Mouse (Mus musculus) forebrain, embryonic 12.5 days (tissue): ENCODE data around the gene Tyw1. TPM values are rescaled to one million over a fixed set of nuclear protein-coding genes. Genes with fewer than 3 reads are reported as not detected.
"Not testable (repeated sequence)": the region's sequence is repeated elsewhere in the genome, so short reads cannot be mapped to it uniquely, and the experiment has no call there.

Experiments
- ATAC-seq: fragments of 200-750 bp; cut with Nextera tagmentation; 2 replicates; pipeline ENCODE4 v1.8.0; 2017; ENCODE audit warnings: moderate TSS enrichment; ENCODE audit not compliant: low FRiP score
- H3K27ac ChIP-seq: fragments of 300-500 bp; sonication (generic); 2 replicates; pipeline ENCODE4 v1.5.1; 2016; ENCODE audit warnings: mild to moderate bottlenecking
- H3K27me3 ChIP-seq: fragments of 300-500 bp; sonication (generic); 2 replicates; pipeline ENCODE4 v1.6.1; 2016; ENCODE audit warnings: mild to moderate bottlenecking
- H3K36me3 ChIP-seq: fragments of 300-500 bp; sonication (generic); replicated peaks from 2 replicates; pipeline ENCODE4 v1.6.1; 2016; ENCODE audit warnings: mild to moderate bottlenecking
- H3K4me1 ChIP-seq: fragments of 300-500 bp; sonication (generic); 2 replicates; pipeline ENCODE4 v1.6.1; 2016
- H3K4me2 ChIP-seq: fragments of 300-500 bp; sonication (generic); 2 replicates; pipeline ENCODE4 v1.6.1; 2016; ENCODE audit warnings: mild to moderate bottlenecking, moderate library complexity
- H3K4me3 ChIP-seq: fragments of 300-500 bp; sonication (generic); replicated peaks from 2 replicates; pipeline ENCODE4 v1.5.1; 2016; ENCODE audit warnings: mild to moderate bottlenecking
- H3K9ac ChIP-seq: fragments of 300-500 bp; sonication (generic); 2 replicates; pipeline ENCODE4 v1.6.1; 2016; ENCODE audit warnings: mild to moderate bottlenecking
- H3K9me3 ChIP-seq: fragments of 300-500 bp; sonication (generic); 2 replicates; pipeline ENCODE4 v1.6.1; 2016
- WGBS: fragments of 180-500 bp; shearing (Covaris S2); methylation state at CpG from one replicate; pipeline ENCODE4 v1.1.7; 2016; 5-methylcytosine and 5-hydroxymethylcytosine counted together
- polyA plus RNA-seq: library from polyadenylated mRNA; unstranded; fragments of >200 nt; fragmentation: Nextera tagmentation; extraction: Ambion mirVana; gene quantifications from 2 replicates; pipeline ENCODE4 v1.2.1, GENCODE M21; 2016

Gene Tyw1
- polyA plus RNA-seq, 1 experiment from 2014 or later = 29.8 TPM

- H3K4me2 ChIP-seq = no peak overlapping the region
- H3K9ac ChIP-seq = no peak overlapping the region
- no peak overlapping the region for H3K4me3 ChIP-seq
- ATAC-seq = no peak
- no peaks in the 10 kb centered on the region for H3K4me1 ChIP-seq
- peaks cover 97% of the 10 kb centered on the region for H3K36me3 ChIP-seq
- no peaks in the 10 kb centered on the region for H3K27me3 ChIP-seq
- H3K9me3 ChIP-seq = no peaks in the 10 kb centered on the region
- H3K27ac ChIP-seq = no peak overlapping the region
- 95% methylated on average over 7 of the region's 7 CpGs for WGBS
Measured at GRCm38 (mm10) chr5:130239236-130239635, 16.2 kb upstream of the Tyw1 start.

DNA sequence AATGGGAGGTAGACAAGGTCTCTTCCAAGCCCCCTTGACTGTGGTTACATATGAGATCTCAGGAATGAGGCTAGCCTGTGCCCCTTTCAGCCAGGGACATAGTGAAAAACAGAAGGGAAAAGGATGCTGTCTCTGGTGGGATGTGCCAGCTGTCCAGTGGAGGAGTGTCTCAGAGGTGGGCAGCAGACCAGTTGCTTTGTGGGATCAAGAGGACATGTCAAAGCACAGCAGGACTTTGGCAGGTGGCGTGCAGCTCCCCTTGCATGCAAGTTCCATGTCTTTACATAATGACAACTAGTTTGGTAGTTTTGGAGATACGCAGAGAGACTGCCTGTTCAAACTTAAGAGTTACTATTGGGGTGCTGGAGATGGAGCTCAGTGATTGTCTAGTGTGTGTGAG lies 15.6 kb upstream of the Tyw1 start:
- H3K9ac ChIP-seq = no peak overlapping the region
- H3K9me3 ChIP-seq = no peaks in the 10 kb centered on the region

GRCm38 (mm10) chr5:130241426-130241825 lies 14.0 kb upstream of the Tyw1 start:
- H3K36me3 ChIP-seq = peaks cover 97% of the 10 kb centered on the region
- no peak for ATAC-seq
- WGBS = 93% methylated on average over 12 of the region's 12 CpGs

More for the DNA sequence above, 15.6 kb upstream of the Tyw1 start:
- peaks cover 97% of the 10 kb centered on the region for H3K36me3 ChIP-seq
- no peak overlapping the region for H3K4me3 ChIP-seq
- H3K4me2 ChIP-seq = no peak overlapping the region
- H3K4me1 ChIP-seq = no peaks in the 10 kb centered on the region
- H3K27me3 ChIP-seq = no peaks in the 10 kb centered on the region
- 92% methylated on average over 2 of the region's 2 CpGs for WGBS
- no peak overlapping the region for H3K27ac ChIP-seq
- no peak for ATAC-seq

DNA sequence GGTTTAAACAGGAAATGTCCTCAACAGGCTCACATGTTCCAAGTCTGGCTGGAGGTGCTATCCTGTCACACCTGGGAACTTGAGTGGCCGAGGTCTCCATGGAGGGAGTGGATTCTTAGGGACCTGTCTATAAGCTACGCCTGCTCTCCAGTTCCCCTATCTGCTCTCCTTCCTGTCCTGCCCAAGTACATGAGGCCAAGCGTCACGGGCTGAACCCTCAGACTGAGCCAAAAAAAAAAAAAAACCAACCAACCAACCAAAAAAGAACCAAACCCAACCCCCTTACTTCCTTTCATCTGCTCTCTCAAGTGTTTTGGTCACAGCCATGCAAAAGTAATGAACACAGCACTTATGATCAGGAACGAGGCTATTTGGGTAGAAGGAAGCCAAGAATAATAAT lies 7.6 kb upstream of the Tyw1 start:
- H3K4me3 ChIP-seq = no peak overlapping the region
- 91% methylated on average over 5 of the region's 5 CpGs for WGBS
- H3K4me2 ChIP-seq = no peak overlapping the region
- no peak for ATAC-seq
- no peaks in the 10 kb centered on the region for H3K4me1 ChIP-seq
- no peaks in the 10 kb centered on the region for H3K27me3 ChIP-seq
- no peak overlapping the region for H3K27ac ChIP-seq
- H3K36me3 ChIP-seq = peaks cover 92% of the 10 kb centered on the region
- H3K9ac ChIP-seq = no peak overlapping the region
- H3K9me3 ChIP-seq = no peaks in the 10 kb centered on the region

More at GRCm38 (mm10) chr5:130241426-130241825, 14.0 kb upstream of the Tyw1 start:
- no peaks in the 10 kb centered on the region for H3K27me3 ChIP-seq
- no peak overlapping the region for H3K4me2 ChIP-seq
- no peaks in the 10 kb centered on the region for H3K4me1 ChIP-seq
- H3K27ac ChIP-seq = no peak overlapping the region
- H3K9me3 ChIP-seq = no peaks in the 10 kb centered on the region
- H3K9ac ChIP-seq = no peak overlapping the region
- no peak overlapping the region for H3K4me3 ChIP-seq

DNA sequence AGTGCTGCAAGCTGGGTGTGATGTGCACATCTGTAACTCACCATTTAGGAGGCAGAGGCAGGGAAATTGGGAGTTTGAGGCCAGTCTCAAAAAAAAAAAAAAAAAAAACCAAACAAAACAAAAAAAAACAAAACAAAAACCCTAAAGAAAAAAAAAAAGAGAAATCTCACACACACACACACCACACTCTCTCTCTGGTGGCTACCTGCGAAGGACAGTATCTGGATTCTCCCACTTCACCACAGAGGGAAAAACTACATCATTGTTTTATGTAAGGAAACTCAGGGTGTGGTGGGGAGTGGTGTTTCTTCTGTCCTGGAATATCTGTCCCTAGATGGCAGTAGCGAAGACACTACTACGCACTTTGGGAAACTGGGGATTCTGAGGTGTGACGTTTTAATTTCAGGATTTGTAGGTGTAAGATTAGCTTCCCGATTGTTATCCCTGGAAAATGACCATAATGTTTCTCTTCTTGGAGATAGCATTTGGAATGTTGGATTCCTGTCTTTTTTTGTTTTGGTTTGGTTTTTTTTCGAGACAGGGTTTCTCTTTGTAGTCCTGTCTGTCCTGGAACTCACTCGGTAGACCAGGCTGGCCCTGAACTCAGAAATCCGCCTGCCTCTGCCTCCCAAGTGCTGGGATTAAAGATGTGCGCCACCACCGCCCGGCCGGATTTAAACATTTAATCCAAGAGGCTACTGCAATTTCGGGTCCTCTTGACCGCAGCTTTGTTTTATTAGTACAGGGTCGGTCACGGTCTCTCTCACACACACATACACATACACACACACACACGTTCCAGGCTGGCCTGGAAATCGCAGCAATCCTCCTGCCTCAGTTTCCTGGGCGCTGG lies 1.0 kb upstream of the Tyw1 start:
- H3K4me1 ChIP-seq = peaks cover 25% of the 10 kb centered on the region
- no peaks in the 10 kb centered on the region for H3K27me3 ChIP-seq
- H3K9me3 ChIP-seq = no peaks in the 10 kb centered on the region
- WGBS = 24% methylated on average over 19 of the region's 19 CpGs
- peak overlapping the region; percentile 87 for H3K4me2 ChIP-seq
- H3K27ac ChIP-seq = peak overlapping the region; percentile 74
- H3K9ac ChIP-seq = peak overlapping the region; percentile 84
- H3K4me3 ChIP-seq = peak overlapping the region; percentile 74
- peak; percentile 3; the same call in 1 of the 2 replicates for ATAC-seq
- H3K36me3 ChIP-seq = peaks cover 35% of the 10 kb centered on the region

DNA sequence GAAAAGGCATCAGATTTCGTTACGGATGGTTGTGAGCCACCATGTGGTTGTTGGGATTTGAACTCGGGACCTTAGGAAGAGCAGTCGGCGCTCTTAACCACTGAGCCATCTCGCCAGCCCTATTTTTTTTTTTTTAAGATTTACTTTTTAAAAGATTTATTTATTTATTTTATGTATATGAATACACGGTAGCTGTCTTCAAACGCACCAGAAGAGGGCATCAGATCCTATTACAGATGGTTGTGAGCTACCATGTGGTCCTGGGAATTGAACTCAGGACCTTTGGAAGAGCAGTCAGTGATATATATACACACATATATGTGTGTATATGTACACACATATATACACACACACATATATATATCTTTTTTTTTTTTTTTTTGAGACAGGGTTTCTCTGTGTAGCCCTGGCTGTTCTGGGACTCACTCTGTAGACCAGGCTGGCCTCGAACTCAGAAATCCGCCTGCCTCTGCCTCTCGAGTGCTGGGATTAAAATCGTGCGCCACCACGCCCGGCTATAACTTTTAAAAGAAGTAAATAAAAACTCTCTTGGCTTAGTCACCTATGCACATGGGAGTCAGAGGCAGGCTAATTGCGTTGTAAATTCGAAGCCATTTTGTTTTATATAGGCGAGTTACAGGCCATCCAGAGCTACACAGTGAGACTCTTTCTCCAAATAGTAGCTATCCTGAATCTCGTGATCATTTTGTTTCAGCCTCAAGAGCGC lies 543 bp downstream of the Tyw1 start:
- WGBS = 32% methylated on average over 20 of the region's 20 CpGs
- Histone ChIP-seq H3K27ac (peak overlapping the region; percentile 67; the same call in 1 of the 2 replicates), H3K36me3 (peaks cover 21% of the 10 kb centered on the region), H3K4me2 (peak overlapping the region; percentile 87), H3K4me3 (peak overlapping the region; percentile 74), H3K4me1 (peaks cover 25% of the 10 kb centered on the region)
- not testable (repeated sequence) for H3K9me3 ChIP-seq, H3K9ac ChIP-seq, H3K27me3 ChIP-seq
- ATAC-seq = peak; percentile 4; the same call in 1 of the 2 replicates

GRCm38 (mm10) chr5:130256678-130257271 lies 1.4 kb downstream of the Tyw1 start:
- H3K36me3 ChIP-seq = peaks cover 18% of the 10 kb centered on the region
- under 1% methylated on average over 25 of the region's 25 CpGs for WGBS
- peak overlapping the region; percentile 73 for H3K9ac ChIP-seq
- peak; percentile 94 for ATAC-seq
- peak overlapping the region; percentile 69 for H3K4me3 ChIP-seq
- H3K4me2 ChIP-seq = peak overlapping the region; percentile 87
- no peaks in the 10 kb centered on the region for H3K27me3 ChIP-seq
- H3K4me1 ChIP-seq = peaks cover 25% of the 10 kb centered on the region
- peak overlapping the region; percentile 79; the same call in 1 of the 2 replicates for H3K27ac ChIP-seq
- no peaks in the 10 kb centered on the region for H3K9me3 ChIP-seq

GRCm38 (mm10) chr5:130257303-130257702 lies 1.9 kb downstream of the Tyw1 start:
- H3K9me3 ChIP-seq = no peaks in the 10 kb centered on the region
- peak overlapping the region; percentile 79; the same call in 1 of the 2 replicates for H3K27ac ChIP-seq
- H3K4me1 ChIP-seq = peaks cover 25% of the 10 kb centered on the region
- ATAC-seq = no peak
- H3K9ac ChIP-seq = peak overlapping the region; percentile 73
- no peaks in the 10 kb centered on the region for H3K27me3 ChIP-seq
- 9% methylated on average over 8 of the region's 8 CpGs for WGBS
- H3K36me3 ChIP-seq = peaks cover 13% of the 10 kb centered on the region
- H3K4me3 ChIP-seq = peak overlapping the region; percentile 69
- H3K4me2 ChIP-seq = peak overlapping the region; percentile 67

DNA sequence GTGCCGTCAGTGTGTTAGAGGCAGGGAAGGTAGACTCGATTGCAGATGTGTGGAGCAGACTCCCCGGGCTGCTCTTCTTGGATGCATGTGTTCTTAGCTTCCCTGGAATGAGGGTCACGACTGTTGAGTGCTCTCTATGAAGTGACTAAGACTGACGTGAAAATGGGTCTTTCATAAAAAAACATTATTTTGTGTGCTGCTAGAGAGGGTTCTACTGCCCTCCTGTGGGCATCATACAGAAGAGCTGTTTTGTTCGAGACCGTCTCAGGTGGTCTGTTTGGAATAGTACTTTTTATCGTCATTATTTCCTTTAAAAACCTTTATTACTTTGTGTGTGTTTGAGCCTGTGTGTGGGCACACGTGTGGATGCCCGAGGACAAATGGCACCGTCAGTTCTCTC lies 8.0 kb downstream of the Tyw1 start:
- 84% methylated on average over 11 of the region's 11 CpGs for WGBS
- peaks cover 47% of the 10 kb centered on the region for H3K36me3 ChIP-seq
- H3K27me3 ChIP-seq = no peaks in the 10 kb centered on the region
- ATAC-seq = no peak
- H3K4me2 ChIP-seq = no peak overlapping the region
- no peak overlapping the region for H3K9ac ChIP-seq
- H3K9me3 ChIP-seq = no peaks in the 10 kb centered on the region
- H3K27ac ChIP-seq = no peak overlapping the region
- no peak overlapping the region for H3K4me3 ChIP-seq
- no peaks in the 10 kb centered on the region for H3K4me1 ChIP-seq

- Histone ChIP-seq H3K4me1 (no peaks in the 10 kb centered on the region), H3K4me2 (no peak overlapping the region), H3K27ac (no peak overlapping the region), H3K4me3 (no peak overlapping the region), H3K27me3 (no peaks in the 10 kb centered on the region), H3K36me3 (peaks cover 56% of the 10 kb centered on the region), H3K9me3 (no peaks in the 10 kb centered on the region), H3K9ac (no peak overlapping the region)
- no peak for ATAC-seq
- 91% methylated on average over 6 of the region's 6 CpGs for WGBS
Measured at GRCm38 (mm10) chr5:130264433-130265005, 9.1 kb downstream of the Tyw1 start.

GRCm38 (mm10) chr5:130266651-130267050 lies 11.2 kb downstream of the Tyw1 start:
- Histone ChIP-seq H3K9ac (no peak overlapping the region), H3K27ac (no peak overlapping the region), H3K4me2 (no peak overlapping the region), H3K4me1 (no peaks in the 10 kb centered on the region), H3K36me3 (peaks cover 68% of the 10 kb centered on the region), H3K27me3 (no peaks in the 10 kb centered on the region), H3K9me3 (no peaks in the 10 kb centered on the region), H3K4me3 (no peak overlapping the region)
- WGBS = 83% methylated on average over 7 of the region's 7 CpGs
- ATAC-seq = no peak

GRCm38 (mm10) chr5:130267316-130267715 lies 11.9 kb downstream of the Tyw1 start:
- ATAC-seq = no peak
- Histone ChIP-seq H3K9ac (no peak overlapping the region), H3K9me3 (no peaks in the 10 kb centered on the region), H3K4me3 (no peak overlapping the region), H3K4me2 (no peak overlapping the region), H3K27ac (no peak overlapping the region), H3K36me3 (peaks cover 75% of the 10 kb centered on the region), H3K27me3 (no peaks in the 10 kb centered on the region), H3K4me1 (no peaks in the 10 kb centered on the region)
- WGBS = 94% methylated on average over 1 of the region's 1 CpGs
